Mouse (Mus musculus) left cerebral cortex, postnatal 25 days (tissue): ENCODE results near the gene Gm5741. TPM values are rescaled to one million over a fixed set of nuclear protein-coding genes. Genes with fewer than 3 reads are reported as not detected.
A peak's percentile ranks its signal among the peaks of the same experiment; 100 is the strongest.
"Not testable (repeated sequence)": the region's sequence is repeated elsewhere in the genome, so short reads cannot be mapped to it uniquely, and the experiment has no call there.

Experiments used
- DNase-seq, 2 experiments: peaks; one replicate each; pipeline ENCODE4 v3.0.0; 2022; ENCODE audit warnings: low spot score in 2 of 2, mixed read lengths in 1 of 2
- intact Hi-C: fragments of 180-260 bp; cut with DNase I; formaldehyde crosslinking; loops from one replicate; pipeline ENCODE4 v1.15.1; 2025
- total RNA-seq, 2 experiments: library from RNA; stranded (reverse); gene quantifications; 2 replicates each; pipeline ENCODE4 v1.2.3; 2021

The Gm5741 gene
- 1 to 10 TPM in 1 of 2 experiments, not detected in 1; 1.4 TPM for total RNA-seq

DNA sequence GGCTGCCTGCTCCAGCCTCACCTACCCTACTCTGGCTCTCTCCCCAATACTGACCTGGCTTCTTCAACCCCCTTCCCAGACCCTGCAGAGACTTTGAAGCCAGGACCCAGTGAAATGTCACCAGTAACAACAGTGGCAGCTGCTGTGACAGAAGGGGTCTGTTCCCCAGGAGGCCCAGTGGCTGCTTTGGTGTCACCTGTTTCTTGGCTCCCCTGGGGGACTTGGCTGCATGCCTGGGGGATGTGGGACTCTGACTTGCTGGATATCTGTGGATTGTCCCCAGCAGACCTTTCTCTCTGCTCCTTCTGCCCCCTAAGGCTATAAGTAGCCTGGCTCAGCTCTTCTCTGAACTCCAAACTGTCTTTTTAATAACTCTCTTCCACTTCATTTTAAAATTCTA lies at the start of gene Gm5741:
Gene Gm5741 (minus strand): TSS at position 1 of the 400 bp plus-strand sequence.
- DNase-seq: no peak
- intact Hi-C loops: no loop called here

DNA sequence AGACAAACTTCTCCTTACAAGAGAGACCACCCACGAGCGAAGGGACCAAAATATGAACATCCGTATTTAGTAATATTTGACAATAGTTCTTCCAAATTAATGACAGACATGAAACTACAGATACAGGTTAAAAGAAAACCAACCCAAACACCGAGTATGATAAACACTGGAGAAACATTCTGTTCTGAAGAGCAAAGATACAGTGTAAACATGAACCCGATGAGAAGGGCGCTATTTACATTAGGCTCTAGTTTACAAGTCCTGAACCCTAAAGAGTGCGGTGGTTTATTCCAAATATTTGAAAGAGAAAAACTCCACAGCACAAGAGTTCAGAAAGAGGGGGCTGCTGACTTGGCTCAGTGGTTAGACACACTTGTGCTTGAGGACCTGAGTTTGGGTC lies 49.2 kb upstream of the Gm5741 start:
- intact Hi-C loops: no loop called here
- DNase-seq: no peak

DNA sequence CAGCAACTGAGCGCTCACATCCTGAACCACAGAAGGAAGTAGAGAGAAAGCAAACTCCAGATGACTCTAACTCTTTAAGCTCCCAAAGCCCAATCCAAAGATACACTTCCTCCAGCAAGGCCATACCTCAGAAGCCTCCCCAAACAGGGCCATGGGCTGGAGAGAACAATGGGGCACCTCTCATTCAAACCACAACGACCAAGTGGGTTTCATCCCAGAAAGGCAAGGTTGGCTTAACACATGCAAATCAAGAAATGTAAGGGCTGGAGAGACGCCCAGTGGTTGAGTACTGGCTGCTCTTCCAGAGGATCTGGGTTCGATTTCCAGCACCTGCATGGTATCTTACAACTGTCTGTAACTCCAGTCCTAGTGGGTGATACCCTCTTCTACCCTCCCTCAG lies 47.7 kb upstream of the Gm5741 start:
- intact Hi-C loops: no loop called here
- DNase-seq: no peak

DNA sequence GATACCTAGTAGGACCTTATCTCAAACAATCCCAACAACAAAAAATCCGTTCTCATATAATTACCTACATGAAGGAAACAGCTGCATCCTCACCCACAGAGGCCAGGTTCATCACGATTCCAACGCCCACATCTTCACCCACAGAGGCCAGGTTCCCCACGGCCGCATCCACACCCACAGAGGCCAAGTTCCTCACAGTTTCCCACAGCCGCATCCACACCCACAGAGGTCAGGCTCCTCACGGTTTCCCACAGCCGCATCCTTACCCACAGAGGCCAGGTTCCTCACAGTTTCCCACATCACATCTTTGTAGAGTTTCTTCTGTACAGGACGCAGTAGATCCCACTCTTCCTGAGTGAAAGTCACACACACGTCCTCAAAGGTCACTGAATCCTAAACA lies 45.5 kb upstream of the Gm5741 start:
- DNase-seq: no peak
- intact Hi-C loops: no loop called here

DNA sequence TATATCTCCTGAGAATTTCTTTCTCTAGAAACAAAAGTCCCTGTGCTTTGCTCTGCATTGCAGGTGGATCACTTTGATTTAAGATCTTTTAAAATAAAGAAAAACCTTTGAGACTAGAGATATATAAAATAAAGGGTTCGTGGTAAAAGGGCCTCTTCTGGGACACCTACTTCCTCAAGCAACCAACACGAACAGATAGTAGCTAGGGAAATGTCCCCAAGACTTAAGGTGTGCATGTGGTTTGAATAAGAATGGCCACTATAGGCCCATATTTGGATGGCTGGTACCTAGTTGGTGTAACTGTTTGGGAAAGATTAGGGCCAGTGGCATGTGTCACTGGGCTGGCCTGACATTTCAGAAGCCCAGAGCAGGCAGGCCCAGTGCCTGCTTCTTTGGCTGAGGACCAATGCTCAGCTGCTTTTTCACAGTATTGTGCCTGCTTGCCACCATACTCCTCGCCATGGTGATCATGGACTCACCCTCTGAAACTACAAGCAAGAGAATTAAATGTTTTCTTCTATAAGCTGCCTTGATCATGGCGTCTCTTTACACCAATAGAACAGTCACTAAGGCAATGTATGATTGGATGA lies 32.4 kb upstream of the Gm5741 start:
- intact Hi-C loops: no loop called here
- DNase-seq: no peak

DNA sequence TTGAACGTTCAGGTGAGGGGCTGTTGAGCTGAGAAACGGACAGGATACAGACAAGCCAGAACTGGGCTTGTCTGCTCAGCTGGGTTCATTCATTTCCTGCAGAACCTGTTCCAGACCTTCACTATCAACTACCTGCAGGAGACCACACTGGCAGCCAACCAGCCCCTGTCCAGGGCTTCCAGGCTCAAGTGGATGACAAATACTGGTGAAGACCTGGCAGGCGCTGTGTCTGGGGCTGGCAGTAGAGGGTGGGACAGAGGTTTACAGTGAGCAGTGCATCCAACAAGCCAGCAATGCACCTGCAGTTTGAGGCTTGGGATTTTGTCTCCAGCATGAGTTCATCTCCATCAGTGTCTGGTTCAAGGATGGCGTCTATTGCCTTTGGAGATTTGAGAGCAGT lies 29.1 kb upstream of the Gm5741 start:
- no peak for DNase-seq
- intact Hi-C loops: no loop called here

DNA sequence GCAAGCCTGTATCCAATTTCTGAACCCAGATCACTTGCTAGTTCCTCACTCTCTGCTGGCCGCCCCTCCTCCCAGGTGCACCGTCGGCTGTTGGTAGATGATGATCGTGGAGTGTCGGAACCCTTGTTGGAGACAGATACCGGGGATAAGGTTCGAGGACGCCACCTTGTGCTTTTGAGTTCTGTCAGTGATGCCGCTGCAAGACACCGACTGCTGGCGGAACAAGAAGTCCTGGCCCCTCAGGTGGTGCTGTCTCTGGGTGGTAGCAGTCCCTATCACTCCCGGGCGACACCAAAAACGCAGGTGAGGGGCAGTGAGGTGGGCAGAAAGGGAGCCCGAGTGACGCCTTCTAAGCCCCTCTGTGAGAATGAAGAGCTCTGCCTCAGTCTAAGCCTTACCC lies 28.4 kb upstream of the Gm5741 start:
- intact Hi-C loops: no loop called here
- no peak for DNase-seq

DNA sequence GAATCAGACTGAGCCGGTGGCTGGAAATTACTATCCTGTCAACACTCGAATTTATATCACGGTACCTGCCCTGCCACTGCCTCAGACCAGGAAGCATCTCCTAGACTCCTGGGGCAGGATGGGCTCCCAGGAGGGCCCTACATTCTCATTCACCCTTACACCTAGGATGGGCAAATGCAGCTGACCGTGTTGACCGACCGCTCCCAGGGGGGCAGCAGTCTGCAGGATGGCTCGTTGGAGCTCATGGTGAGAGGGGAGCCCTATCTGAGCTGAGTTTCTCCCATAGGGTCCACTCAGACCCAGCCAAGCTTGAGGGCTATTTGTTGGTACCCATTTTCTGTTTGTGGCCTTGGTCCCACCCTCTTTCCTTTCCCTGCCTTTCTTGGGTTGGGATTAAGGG lies 27.8 kb upstream of the Gm5741 start:
- no peak for DNase-seq
- intact Hi-C loops: no loop called here

DNA sequence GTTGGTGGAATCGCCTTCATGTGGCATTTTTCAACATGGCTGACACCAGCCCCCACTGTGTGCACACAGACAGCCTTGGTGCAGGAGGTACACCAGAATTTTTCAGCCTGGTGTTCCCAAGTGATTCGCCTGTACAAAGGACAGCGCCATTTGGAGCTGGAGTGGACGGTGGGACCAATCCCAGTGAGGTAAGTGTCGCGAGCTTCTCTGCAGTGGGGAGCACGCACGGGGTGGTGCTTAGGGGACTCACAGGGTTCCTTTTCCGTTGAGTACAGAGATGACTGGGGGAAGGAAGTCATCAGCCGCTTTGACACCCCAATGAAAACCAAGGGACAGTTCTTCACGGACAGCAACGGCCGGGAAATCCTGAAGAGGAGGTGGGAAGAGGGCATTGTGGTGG lies 27.3 kb upstream of the Gm5741 start:
- intact Hi-C loops: no loop called here
- DNase-seq: no peak

DNA sequence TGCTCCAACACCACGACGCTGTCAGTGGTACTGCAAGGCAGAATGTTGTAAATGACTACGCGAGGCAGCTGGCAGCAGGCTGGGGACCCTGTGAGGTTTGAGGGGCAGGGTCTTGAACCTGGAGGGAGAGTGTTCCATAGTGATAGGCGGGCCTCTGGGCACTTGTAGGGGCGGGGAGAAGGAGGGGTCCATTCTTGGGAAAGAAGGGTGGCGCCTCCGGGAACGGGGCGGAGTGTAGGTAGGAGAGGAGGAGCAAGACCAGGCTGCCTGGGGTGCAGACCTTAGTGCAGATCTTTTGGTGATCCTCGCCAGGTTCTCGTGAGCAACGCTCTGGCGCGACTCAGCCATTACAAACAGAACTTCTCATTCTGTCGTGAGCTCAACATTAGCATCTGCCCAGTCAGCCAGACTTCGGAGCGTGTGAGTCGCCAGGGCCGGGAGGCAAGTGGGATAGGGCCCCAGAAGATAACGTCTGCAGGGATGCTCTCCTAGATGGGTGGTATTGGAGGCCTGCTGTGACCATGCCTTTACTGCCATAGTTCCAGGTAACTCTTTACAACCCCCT lies 23.8 kb upstream of the Gm5741 start:
- no peak for DNase-seq
- intact Hi-C loops: no loop called here

DNA sequence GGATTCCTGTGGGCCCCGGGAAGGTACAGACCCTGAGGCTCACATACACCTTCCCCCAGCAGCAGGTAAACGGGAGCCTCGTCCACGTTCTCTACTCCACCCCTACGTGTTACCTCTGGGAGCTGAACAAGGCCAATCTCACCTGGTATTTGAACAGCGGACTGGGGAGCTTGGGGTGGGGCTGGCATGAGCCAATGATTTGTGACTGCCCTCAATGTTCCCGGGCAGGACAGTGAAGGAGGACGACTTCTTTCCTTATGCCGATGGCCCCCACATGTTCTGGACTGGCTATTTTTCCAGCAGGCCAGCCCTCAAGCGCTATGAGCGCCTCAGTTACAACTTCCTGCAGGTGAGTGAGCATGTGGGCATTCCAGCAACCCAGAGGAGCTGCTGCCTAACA lies 23.1 kb upstream of the Gm5741 start:
- intact Hi-C loops: no loop called here
- DNase-seq: no peak

DNA sequence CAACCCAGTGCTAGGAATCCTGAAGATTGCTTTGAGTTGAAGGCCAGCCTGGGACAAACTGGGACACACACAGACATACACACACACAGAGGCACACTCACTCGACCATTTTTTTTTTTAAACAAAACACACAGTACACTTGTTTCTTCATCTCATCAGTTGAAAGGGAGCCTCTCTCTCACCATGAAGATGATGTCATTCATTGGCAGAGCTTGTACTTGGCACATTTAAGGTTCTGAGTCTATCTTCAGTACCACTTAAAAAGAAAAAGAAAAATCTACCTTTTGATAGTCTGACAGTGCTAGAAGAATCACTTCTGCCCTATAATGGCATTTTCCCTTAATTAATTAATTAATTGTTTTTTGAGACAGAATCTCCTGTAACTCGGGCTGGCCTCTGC lies 21.0 kb upstream of the Gm5741 start:
- no peak for DNase-seq
- intact Hi-C loops: no loop called here

DNA sequence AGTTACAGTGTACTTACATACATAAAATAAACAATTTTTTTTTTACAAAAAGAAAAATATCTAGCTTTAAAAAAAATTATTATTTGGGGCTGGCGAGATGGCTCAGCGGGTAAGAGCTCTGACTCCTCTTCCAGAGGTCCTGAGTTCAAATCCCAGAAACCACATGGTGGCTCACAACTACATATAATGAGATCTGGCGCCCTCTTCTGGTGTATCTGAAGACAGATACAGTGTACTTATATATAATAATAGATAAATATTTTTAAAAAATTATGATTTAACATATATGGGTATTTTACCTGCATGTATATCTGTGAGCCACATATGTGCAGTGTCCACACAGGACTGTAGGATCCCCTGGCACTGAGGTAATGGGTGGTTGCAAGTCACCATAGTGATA lies 18.5 kb upstream of the Gm5741 start:
- intact Hi-C loops: no loop called here
- no peak for DNase-seq

DNA sequence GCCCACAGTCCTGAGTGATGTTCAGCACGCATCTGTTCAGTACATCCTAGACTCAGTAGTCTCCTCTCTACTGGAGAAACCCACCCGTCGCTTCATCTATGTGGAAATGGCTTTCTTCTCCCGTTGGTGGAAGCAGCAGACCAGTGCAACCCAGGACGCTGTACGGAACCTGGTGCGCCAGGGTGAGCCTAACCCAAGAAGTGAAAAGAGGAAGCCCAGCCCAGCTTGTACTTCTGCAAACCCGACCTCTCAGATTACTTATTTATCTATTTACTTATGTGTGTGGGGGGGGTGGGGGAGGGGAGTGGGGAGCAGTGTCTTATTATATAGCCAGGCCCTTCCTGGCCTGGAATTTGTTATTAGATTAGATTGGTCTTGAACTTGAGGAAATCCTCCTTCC lies 16.9 kb upstream of the Gm5741 start:
- intact Hi-C loops: loop anchor here (5.0 kb wide), 1 partner anchor 213 kb away; the partner anchor contains the start of genes Orc6 and Vps35
- DNase-seq: no peak

DNA sequence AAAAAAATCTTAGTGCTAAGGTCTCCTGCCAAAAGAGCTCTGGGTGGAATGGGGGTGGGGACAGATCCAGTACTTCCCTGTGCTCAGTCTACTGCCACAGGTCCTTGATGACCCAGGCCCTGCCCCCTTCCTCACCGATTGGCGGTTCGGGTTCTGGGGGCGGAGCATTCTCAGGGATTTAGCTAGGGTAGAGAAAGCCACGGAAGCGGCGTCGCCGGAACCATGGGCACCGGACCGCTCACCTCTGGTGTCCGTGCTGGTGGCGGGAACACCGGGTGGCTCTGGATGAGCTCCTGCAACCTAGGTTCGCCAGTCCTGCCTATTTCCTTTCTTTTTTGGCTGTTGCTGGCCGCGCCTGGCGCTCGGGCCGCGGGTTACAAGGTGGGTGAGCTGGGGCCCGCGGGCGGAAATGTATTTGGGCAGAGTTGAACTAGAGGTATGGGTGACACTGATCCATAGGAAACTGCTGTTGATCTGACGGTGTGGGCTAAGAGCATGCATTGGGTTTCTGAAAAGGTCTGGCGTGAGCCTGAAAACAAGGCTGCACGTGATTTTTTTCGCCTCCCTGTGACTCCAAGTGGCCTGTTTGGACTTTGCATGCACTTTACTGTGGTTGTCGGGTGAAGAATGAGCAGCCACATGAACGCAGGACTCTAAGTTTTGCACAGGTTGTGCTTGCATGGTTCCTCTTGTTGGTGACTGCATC lies 15.5 kb upstream of the Gm5741 start, which contains the start of gene Man2b1:
Gene Man2b1 (plus strand): TSS at position 163 of the 706 bp plus-strand sequence.
- intact Hi-C loops: loop anchor here (5.0 kb wide), 1 partner anchor 214 kb away; the partner anchor contains the start of genes Orc6 and Vps35
- peak; percentile 85 to 95 for DNase-seq

DNA sequence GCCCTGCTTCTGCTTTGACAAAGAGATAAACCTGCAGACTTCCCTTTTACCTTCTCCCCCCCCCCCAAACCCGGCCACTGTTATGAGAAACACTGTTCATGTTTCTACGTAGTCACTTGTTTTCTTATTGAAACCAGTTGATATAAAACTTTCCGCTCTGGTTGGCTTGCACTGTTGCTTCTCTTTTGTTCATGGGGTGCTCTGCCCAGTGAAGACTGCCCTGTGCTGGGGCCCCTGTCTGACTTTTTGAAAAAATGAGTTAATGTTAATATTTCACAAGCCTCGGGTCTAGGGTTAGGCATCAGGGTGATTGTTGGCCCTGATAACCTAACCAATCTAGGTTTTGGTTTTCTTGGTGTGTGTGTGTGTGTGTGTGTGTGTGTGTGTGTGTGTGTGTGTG lies 14.4 kb upstream of the Gm5741 start:
- intact Hi-C loops: loop anchor here (5.0 kb wide), 1 partner anchor 215 kb away; the partner anchor contains the start of genes Orc6 and Vps35
- DNase-seq: not testable (repeated sequence)

DNA sequence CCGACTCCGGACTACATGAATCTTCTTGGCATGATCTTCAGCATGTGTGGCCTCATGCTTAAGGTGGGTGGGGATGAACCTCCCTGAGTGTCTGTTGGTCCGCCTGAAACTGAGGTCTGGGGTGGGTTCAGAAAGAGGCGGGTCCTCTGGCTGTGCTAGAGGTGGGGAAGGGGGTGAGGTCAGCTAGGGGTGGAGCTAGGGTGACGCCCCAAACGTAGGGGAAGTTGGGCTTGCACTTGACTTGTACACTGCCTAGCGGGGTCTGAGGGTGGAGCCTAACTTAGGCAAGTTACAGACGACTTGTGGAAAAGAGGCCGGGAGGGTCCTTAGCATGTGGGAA lies 13.4 kb upstream of the Gm5741 start, which contains the start of gene Wdr83:
Gene Wdr83 (minus strand): TSS at position 91 of the 340 bp plus-strand sequence.
- DNase-seq: no peak
- intact Hi-C loops: loop anchor here (5.0 kb wide), 1 partner anchor 216 kb away; the partner anchor contains the start of genes Orc6 and Vps35

DNA sequence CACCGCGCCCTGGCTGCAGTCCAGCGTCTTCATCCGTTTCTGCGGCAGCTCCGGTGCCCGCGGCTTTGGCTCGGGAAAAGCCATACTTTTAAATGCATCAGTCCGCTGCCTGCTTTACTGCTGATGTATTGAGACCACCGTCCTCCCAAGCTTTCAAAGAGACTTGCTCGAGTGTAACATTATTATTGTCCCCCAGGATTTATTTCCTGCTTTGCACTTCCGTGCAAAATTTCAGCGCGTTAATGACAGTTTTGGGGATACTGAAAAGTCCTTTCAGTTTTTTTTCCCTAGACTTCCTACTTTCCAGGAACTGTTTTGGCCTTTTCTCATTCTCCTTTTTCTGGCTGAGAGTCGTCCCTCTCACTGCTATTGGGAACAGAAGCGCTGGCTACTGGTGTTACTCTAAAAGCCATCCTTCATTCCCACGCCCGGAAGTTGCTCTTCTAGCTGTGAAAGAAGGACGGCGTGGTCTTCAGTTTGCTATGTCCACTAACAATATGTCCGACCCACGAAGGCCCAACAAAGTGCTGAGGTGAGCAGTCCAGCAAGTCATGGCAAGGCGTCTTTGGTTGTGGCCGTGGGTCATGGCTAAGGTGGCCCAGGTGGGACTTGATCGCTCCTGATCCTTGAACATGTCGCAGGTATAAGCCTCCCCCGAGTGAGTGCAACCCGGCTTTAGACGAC lies 12.9 kb upstream of the Gm5741 start, which contains the start of gene Wdr83os:
Gene Wdr83os (plus strand): TSS at position 209 of the 684 bp plus-strand sequence.
- DNase-seq: peak; percentile 68 to 70
- intact Hi-C loops: loop anchor here (5.0 kb wide), 1 partner anchor 217 kb away; the partner anchor contains the start of genes Orc6 and Vps35

DNA sequence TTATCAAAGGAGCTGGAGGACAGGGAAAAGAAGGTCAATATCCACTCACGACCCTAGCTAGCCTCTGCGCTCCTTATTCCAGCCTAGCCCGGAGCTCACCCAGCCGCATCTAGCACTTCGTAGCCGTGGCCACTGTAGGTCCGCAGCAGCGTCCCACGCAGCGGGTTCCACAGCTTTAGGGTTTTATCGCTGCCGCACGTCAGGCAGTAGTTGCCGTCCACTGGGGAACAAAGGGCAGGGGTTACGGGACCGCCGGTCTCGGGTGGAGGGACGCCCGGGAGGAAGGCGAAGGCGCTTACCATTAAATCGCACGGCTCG lies 12.4 kb upstream of the Gm5741 start:
- peak in 1 of 2 experiments; percentile 35 for DNase-seq
- intact Hi-C loops: loop anchor here (5.0 kb wide), 1 partner anchor 217 kb away; the partner anchor contains the start of genes Orc6 and Vps35

DNA sequence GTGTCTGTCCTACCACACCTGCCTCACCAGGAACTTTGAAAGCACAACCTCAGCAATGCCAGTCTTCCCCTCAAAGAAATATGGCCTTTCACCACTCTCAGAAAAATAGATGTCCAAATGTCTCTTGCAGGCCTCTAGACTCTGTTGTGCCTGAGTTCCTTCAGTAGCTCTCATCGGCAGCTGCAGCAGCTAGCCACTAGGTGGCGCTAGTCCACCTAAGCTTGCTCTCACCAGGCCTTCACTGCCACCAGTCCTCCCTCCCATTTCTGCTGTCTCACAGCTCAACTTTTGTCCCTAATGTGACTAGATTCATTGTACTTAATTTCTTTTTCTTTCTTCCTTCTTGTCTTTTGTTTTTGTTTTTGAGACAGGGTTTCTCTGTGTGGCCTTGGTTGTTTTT lies 9.2 kb upstream of the Gm5741 start:
- intact Hi-C loops: loop anchor here (2.0 kb wide), 1 partner anchor 94 kb away; no protein-coding TSS in a partner anchor

More for the DNA sequence above, 9.2 kb upstream of the Gm5741 start:
- DNase-seq: peak; percentile 84 to 91
